Mouse (Mus musculus): ENCODE results near the gene Noct. TPM values are rescaled to one million over a fixed set of nuclear protein-coding genes. Genes with fewer than 3 reads are reported as not detected.

Noct gene
- total RNA-seq (2023) = 9.5 TPM

DNA sequence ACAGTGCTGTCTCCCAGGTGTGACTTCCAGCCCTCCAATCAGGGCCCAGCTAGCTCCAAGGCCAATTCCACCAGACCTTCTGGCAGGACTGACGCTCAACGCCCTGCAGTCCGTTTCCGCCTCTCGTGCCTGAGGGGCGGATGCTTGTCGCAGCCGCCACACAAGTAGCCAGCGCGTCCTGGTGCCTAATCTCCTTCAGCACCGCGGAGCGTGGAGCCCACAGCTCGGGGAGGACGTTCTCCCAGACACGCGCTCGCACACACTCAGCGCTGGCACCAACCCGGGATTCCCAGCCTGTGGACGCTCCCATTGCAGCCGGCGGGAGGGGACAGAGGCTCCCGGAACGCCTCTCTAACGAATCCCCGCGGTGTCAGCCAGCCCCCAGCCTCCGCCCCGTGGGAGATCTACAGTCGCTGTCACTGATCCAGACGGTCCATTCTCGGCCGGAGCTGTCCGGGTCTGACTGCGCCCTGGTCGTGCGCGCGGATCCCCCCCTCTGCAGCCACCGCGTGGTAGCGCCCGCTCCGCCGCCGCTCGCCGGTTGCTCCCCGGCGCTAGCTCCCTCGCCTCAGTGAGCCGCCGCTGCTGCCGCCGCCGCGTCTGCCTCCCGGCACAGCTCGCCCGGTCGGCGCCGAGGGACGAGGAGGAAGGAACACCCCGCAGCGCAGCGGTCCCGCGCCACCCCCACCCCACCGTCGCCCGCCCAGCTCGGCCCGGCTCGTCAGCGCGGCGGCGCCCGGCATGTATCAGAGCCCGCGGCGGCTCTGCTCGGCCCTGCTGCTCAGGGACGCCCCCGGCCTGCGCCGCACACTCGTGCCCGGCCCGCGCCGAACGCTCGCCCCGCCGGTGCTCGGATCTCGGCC, at the start of gene Noct:
TSS of gene Noct (plus strand) at position 85 of the 863 bp plus-strand sequence.

Other genes with a start within 250 kb of the Noct start
- gene Elf2, start 116.2 kb downstream of the Noct start, total RNA-seq (2023) = 128 TPM
- not detected for gene Mgarp, start 172.3 kb downstream of the Noct start, total RNA-seq (2023)
- gene Ndufc1, start 184.5 kb downstream of the Noct start, total RNA-seq (2023) = 48.3 TPM
- gene Naa15, start 190.7 kb downstream of the Noct start, total RNA-seq (2023) = 116 TPM